Mouse (Mus musculus) frontal cortex, postnatal 36 days (tissue): ENCODE measurements around the gene Tbp.
"Not testable (repeated sequence)": the region's sequence is repeated elsewhere in the genome, so short reads cannot be mapped to it uniquely, and the experiment has no call there.

Experiments
- DNase-seq, 2 experiments: peaks; one replicate each; pipeline ENCODE4 v3.0.0; 2022; ENCODE audit warnings: low spot score in 2 of 2

The Tbp gene

GRCm38 (mm10) chr17:15536457-15536904 is 36.8 kb downstream of the Tbp start:
- no peak for DNase-seq

GRCm38 (mm10) chr17:15540309-15540708 is 40.6 kb downstream of the Tbp start:
- no peak for DNase-seq

- DNase-seq: not testable (repeated sequence)
Observed at GRCm38 (mm10) chr17:15543868-15544267, 44.2 kb downstream of the Tbp start.

- DNase-seq: no peak
Observed at GRCm38 (mm10) chr17:15546440-15546839, 46.8 kb downstream of the Tbp start.

GRCm38 (mm10) chr17:15549713-15550112 is 50.0 kb downstream of the Tbp start:
- DNase-seq: no peak

- no peak for DNase-seq
Observed at GRCm38 (mm10) chr17:15559946-15560345, 60.3 kb downstream of the Tbp start.

GRCm38 (mm10) chr17:15564014-15564927 is 64.6 kb downstream of the Tbp start, which contains the start of gene Prdm9:
TSS of gene Prdm9 (minus strand) at chr17:15564354.
- peak; percentile 100 for DNase-seq

- peak in 1 of 2 experiments; percentile 10 for DNase-seq
Observed at GRCm38 (mm10) chr17:15564928-15565300, 65.2 kb downstream of the Tbp start.

GRCm38 (mm10) chr17:15566908-15567307 is 67.2 kb downstream of the Tbp start:
- DNase-seq: no peak

GRCm38 (mm10) chr17:15575056-15575455 is 75.4 kb downstream of the Tbp start:
- no peak for DNase-seq

- peak; percentile 4 to 10 for DNase-seq
Observed at GRCm38 (mm10) chr17:15577291-15577694, 77.6 kb downstream of the Tbp start.
